Mouse (Mus musculus) kidney, postnatal 36 days (tissue): Measurements from ENCODE around the gene Ubtd2.
A peak's percentile ranks its signal among the peaks of the same experiment; 100 is the strongest.

Source experiments
- DNase-seq, 2 experiments: peaks; one replicate each; pipeline ENCODE4 v3.0.0; 2021 to 2022; ENCODE audit warnings: mixed read lengths in 2 of 2

The Ubtd2 gene

DNA sequence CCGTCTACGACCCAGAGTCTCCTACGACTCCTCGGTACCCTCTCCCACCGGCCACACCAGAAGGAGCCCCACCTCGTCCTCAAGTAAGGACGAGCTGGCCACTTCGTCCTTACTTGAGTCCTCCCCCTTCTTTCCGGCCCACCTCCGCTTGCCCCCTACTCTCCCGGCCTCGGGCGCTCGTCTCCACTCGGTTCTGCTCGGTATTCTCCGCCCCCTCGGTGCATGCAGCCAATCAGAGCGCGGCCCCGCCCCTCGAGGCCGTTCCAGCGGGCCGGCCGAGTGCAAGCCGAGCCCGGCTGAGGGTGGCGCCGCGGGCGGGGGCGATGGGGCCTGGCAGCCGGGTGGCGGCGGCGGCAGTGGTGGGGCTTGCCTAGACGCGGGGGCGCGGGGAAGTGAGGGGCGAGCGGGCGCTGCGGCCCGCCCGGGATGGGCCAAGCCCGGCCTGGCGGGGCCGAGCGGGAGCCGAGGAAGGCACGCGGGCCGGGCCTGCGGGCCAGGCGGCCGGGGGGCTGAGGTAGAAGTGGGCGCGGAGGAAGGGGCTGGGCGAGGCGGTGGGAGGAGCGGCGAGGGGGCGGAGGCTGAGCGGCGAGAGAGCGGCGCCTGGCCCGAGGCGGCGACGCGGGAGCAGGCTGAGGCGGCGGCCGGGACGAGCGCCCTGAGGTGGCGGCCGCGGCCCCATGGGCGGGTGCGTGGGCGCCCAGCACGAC is at the start of gene Ubtd2:
Gene Ubtd2, plus strand, starts transcription at position 571 of the 707 bp plus-strand sequence.
- peak; percentile 97 to 99 for DNase-seq

DNA sequence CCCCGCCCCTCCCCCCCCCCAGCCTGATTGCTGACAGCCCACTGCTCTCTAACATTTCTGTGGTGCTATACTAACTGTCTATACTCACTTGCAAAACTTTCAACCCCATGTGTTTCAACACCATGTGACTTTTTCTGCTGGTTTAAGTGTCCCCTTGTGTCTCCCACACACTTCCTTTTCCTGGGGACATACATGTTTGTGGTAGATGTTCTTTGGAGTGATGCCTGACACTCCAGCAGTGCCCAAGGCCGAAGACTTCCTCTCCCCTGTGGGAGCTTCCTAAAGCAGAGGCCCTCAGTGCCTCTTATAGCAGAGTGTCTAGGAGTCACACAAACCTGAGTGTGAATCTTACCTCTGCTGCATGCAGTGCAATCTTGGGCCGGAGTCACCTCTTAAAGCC is 47.3 kb upstream of the Ubtd2 start:
- DNase-seq = no peak

DNA sequence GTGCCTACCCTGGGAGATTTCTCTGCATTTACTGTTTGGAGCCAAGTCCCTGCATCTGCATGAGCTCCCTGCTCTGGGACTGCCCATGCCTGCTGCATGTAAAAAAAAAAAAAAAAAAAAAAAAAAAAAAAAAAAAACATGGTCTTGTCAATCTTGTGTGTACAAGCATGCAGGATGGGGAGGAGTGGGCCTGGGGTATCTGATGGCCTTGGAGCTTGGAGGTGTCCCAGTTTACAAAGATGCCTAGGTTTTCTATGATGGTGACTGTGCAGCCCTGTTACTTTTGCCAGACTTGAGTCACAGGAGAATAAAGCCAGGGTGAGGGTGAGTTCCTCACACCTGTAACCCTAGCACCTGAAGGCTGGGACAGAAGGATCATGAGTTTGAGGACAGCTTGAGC is 46.1 kb upstream of the Ubtd2 start:
- DNase-seq = no peak

DNA sequence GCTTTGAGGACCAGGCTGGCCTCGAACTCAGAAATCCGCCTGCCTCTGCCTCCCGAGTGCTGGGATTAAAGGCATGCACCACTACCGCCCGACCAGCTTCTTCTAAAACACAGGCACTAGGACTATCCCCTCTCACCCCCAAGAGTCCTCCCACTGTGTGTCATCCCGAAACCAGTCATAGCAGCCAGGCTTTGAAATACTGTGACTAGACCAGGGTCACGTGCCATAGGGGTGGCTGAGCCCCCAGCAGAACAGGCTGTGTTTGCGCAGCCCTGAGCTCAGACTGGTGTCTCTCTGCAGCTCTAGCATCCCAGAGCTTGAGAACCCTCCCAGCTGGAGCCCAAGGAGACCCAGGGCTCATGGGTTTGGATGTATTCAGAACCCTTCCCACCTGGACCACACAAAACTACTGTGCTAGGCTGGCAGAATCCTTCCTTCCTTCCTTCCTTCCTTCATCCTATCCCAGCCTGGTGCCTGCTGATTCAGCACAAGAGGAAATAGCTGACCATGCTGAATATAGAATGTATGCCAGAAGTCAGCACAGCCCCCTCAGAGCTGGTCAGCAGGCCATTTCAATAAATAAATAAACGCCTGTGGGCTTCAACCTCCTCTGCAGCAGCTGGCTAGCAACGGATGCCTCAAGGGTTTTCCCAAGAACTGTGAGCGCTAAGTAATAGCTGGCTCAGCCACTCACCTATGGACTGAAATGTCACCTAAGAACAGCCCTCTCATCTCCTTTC is 45.2 kb upstream of the Ubtd2 start:
- DNase-seq = no peak

DNA sequence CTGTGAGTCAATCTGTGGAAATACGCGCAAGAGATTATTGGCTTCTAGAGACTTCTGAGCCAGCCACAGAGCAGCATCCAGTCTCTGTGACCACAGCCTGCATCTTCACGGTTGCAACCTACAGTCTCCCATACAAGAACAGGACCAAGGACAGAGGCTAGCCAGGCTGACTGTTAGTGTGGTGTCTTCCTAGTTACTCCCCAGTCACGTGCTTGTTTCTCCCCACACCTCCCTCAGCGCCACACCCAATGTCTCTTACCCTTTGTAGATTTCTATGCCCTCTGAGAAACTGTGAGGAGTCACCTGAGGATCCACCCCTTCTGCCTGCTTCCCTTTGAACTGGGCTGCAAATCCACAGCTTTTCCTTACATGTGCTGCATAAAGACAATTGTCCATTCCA is 35.2 kb upstream of the Ubtd2 start:
- no peak for DNase-seq

DNA sequence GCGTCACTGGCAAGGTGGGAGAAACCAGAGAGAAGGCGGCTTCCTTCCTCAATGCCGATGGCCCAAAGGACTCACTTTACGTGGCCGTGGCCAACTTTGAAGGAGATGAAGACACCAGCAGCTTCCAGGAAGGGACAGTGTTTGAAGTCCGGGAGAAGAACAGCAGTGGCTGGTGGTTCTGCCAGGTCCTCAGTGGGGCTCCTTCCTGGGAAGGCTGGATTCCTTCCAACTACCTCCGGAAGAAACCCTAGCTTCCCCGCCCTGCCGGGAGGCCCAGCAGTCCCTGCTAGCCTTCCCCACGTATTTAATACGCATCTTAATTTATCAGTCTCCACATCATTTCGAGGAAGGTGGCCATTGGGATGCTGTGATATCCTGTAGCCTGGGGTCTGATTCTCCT is 31.9 kb upstream of the Ubtd2 start:
- no peak for DNase-seq

DNA sequence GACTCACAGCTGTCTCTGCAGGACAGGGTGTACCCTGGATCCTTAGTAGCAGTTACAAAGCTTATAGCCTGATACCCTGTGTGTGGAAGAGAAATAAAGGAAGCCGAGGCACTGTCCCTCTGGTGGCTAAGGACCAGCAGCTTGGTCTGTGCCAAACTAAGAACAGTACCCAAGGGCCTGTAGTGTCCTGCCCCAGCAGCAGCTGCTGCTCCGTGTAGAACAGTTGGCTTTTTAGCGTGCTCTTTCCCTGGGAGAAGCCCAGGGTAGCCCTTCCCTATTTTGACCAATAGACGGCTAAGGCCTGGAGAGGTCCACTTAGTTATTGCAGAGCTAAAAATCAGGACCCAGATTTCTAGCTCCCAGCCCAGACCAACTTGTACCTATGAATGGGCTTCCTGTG is 30.6 kb upstream of the Ubtd2 start:
- no peak for DNase-seq

DNA sequence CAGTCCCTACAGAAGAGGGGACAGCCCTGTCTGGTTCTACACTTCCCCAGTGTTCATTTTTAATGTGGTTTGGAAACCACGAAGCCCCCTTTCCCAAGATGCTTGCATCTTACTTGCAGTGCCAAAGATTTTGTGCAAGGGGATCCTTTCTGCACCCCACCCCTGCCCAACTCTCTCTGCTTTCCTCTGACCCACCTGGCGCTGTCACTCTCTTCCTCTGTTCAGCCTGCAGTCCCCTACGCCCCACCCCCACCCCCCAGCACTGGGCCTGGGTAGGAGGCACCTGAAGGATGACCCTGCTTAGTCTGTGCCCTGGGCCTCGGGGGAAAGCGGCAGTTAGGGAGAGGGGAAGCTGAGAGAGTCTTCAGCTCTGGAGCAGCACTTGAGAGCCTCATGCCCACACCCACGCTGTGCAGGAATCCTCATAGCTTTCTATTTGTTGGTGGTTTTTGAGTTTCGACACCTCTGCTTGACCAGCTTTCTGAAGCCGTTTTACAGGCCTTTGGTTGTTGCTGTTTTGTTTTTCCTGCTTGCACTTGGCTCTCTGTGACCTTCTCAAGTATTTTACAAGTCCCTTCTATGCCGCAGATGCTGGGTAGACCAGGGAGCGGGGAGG is 30.0 kb upstream of the Ubtd2 start:
- no peak for DNase-seq

DNA sequence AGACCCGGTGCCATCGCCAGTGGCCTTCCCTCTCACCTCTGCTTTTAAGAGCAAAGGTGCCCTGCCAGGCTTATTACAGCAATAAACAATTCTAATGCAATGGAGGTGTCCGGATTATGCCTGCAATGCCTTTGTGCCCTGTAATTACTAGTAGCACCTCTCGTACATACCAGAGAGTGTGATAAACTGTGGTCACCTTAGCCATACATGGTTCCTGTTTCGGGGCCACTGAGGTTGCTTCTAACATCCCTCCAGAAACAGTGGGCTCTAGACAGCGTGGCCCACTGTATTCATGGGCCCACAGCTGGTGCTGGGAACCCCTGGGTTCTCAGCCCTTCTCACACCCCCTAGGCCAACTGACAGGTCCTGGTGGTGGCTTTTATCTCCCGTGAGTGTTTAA is 27.6 kb upstream of the Ubtd2 start:
- no peak for DNase-seq

DNA sequence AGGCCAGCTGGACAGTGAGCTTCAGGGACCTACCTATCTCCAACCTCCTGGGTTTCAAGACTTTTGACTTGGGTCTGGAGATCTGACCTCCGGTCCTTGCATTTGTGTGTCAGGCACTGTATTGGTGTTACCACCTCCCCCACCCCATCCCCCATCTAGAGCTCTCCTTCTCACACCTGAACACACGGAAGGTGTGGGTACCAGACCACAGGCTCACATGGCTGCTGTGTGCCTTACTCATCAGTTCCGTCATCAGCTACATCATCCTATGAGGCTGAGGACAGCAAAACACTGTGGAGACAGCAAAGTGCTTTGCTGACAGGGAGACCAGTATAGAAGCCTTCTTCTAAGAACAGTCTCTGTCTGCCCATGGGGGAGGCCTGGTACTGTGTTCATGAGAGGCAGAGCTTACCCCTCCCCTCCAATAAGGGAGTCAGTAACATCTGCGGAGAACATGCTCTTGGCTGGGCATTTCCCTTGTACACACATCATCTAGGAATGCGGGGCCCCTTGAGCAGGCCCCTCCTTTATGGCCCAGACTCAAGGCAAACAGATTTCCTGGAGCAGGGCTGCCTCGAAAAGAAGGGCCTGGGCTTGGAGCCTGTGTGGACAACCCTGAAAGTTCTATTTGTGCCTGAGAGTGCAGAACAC is 19.6 kb upstream of the Ubtd2 start:
- DNase-seq = peak; percentile 19 to 50

DNA sequence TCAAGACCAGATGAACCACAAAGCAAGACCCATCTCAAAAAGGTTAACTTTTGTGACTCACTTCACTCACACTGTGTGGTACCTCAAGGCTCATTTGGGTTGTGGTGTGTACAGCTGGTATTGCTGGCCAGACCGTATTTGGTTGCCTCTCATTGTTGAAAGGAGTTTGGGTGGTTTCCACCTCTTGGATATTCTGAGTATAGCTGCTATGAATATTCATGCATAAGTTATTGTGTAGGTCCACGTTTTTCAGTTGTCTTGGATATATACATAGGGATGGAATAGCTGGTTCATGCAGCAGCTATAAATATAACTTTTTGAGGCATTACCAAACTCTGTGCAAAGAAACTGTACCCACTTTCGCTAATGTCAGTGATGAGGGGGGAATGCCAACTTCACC is 12.6 kb upstream of the Ubtd2 start:
- no peak for DNase-seq

DNA sequence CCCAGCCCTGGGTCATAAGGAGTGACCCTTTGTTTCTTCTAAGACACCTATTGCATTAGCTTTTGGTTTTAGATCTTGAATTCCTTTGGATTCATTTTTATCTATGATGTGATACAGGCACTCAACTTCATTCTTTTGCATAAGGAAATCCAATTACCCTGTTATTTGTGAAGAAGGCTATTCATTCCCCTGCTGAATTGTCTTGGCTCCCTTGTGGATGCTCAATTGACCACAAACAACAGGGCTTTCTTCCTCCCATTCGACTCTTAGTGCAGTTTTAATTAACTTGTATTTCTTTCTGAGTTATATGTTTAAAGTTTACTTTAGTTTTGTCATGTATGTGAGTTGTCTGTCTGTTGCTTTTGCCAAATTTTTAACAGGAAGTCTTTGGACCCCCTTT is 10.9 kb upstream of the Ubtd2 start:
- DNase-seq = no peak

DNA sequence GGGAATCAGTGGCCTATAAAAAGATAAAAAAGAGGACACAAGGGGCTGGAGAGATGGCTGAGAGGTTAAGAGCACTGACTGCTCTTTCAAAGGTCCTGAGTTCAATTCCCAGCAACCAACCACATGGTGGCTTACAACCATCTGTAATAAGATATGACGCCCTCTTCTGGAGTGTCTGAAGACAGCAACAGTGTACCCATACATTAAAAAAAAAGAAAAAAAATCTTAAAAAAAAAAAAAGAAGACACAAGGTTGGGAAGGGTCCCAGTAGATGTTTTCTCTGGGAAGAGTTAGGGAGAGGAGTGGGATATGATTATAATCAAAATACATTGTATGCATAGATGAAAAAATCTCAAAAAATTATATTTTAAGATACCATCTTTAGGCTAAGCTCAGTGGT is 10.0 kb upstream of the Ubtd2 start:
- no peak for DNase-seq

DNA sequence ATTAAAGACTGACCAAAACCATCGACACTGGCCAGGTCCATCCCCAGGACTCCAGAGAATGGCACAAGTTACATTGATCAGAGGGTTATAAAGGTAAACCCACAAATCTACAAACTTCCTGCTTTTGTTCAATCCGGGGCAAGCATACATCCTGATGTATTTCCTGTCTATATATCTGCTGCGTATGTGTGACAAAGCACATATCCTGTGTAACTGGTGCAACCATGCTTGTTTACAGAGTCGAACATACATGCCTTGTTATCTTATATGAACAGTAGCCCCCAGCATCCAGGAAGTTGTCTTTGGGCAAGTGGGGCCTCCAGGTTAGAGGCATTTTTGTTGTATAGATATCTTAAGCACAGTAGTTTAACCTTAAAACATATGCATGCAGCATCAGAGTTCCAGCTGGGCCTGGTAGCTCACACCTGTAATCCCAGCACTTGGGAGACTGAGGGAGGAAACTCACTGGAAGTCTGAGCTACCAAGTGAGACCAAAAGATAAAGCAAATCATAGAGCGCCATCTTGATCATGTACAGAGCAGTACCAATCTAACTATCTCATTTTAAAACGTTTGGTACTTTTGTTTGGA is 9.4 kb upstream of the Ubtd2 start:
- DNase-seq = no peak

DNA sequence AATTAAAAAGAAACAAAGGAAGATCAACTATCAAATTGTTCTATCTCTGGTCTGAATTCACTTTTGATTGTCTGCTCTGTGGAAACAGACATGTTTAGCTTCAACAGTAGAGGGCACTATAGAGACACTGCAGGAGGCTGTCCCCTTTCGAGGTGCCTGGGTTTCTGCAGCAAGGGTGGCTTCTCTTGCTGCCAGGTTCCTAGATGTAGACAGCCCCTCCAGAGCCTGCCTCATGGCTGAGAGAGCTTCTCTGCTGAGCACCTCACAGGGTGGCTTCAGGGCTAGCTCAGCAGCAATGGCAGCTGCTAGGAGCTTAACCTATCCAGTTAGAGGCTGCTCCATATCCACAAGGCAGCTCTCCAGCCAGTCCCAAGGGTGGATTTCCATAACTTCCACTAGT is 5.0 kb upstream of the Ubtd2 start:
- DNase-seq = peak; percentile 50 to 63

DNA sequence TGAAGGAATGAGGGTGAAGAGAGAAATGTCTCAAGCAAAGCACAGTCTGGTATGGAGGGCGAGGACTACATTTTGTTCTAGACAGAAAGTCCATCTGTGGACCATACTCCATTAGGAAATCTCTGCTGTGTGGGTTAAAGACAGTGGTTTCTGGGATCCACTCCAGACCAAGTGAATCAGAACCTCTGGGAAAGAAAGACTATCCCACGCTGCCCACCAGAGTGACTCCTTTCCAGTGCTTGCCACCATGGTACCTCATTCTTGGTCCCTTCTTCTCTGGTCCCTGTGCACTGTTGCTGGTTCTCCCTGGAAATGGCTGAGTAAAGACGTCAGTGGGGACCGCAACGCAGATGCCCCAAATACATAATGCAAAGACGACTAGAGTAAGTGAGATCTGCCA is 3.9 kb upstream of the Ubtd2 start:
- no peak for DNase-seq

DNA sequence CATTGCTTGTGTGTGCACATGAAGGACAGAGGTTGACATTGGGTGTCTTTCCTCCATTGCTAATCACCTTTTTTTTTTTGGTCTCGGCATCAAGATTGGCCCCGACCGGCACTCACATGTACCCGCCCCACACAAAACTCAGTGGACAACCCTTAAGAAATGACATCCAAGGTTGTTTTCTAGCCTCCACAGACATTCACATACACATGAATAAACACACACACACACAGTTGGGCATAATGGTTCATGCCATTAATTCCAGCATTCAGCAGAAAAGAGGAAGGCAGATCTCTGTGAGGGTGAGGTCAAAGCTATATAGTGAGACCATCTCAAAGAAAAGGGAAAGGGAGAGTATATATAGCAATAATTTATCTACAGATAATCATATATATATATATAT is 2.4 kb upstream of the Ubtd2 start:
- DNase-seq = no peak

DNA sequence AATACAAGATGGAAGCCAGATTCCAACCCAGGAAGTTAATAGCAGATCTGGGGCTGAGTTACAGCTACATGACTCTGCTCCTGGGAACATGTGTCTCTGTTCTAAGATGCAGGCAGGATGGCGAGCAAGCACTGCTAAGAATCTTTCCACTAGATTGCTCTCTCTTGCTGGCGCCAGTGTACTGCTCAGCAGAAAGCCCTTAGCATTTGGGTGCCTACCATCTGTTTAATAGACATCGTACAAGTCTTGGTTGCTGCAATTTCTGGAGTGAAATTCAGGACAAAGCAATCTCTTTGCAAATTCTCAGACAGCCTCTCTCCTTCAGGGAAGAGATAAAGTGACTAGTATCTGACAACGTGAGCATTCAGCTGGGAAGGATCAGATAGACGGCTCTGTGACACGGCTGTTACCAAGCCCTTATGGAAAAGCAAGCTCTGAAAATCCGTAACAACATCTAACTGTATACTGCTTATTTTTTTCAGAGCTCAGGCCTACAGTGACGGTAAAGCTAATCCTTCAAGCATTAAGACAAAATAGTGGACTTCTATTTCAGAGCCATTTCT is 1.7 kb upstream of the Ubtd2 start:
- DNase-seq = no peak

DNA sequence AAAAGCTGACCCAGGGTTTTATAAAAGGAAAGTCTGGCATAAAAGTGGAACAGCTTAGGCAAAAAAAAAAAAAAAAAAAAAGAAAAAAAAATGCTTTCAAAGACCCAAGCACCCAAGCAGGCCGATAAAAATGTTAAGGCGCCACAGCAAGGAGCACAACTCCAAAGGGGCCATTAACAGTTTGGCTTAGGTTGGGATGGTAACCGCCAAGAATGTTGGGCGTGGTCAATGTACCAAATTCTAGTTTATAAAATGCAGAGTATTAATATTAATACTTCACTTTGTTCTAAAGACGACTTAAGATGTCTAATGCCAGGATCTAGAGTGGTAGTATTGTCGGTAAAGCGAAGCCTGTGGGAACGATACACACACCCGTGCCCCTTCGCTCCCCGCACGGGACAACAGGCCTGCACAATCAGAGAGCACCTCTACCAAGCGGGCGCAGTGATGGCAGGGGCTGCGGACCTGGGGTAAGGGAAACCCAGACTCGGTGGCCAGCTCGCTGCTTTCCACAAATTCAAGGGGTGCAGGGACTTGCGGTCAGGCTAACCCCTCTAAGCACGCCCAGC is 855 bp upstream of the Ubtd2 start:
- DNase-seq = no peak

DNA sequence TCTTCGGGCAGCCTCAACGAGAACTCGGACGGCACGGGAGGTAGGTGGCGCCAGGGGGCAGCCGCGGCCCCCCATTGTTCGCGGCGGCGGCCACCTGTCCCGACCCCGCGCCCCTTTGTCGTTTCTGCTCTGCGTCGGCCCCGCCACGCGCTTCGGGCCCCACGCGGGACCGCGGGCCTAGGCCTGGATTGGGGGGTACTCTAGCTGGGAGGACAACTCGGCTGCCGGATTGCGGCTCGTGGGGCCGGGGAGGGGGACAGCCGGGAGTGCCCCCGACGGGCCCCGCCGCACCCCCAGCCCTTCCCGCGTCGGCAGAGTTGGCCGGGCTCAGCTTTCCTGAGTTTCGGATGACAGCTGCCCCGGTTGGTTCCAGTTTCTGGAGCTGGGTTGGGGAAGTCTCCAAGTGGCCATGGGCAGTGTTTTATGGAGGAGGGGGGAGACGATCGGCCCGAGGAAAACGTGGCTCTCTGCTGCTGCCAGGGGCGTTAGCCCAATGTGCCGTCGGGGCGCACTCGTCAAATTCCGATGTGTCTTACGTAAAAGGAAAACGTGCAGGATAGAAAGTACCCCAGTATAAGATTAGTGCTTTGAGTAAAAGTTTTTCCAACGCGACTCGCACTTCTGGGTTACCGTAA is 454 bp downstream of the Ubtd2 start:
- DNase-seq = peak; percentile 12 to 42

DNA sequence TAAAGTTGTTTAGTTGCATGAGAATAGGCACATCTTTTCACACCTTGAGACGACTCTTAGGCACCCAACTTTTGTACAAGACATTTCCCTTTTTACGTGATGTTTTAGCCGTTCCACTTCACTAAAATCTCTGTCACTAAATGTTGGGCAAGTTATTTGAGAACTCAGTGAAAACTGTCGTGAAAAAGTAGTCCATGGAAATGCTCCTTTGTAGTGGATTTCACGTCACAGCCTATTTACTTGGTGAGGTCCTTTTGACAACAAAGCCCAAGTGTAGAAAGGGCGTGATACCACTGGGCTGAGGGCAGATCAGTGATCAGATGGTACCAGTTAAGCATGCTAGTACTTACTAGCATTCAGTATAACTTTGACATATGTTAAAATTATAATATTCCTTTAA is 1.2 kb downstream of the Ubtd2 start:
- no peak for DNase-seq

DNA sequence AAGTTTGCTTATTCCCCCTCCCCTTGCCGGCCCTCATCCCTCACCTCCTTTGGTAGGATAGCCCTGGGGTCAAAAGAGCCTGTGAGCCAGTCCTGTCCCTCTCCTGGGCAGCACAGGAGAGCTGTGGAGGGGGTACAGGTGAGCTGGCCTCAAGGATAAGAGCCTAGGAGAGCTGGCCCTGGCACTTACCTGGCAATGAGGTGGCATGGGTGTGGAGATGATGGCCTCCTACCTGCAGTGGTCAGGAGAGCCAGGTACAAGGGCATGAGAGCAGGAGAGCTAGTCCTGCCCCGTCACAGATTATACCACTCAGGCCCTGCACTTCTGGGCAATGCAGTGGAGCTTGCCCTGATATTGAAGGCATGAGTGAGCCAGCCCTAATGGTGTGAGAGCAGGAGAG is 9.1 kb downstream of the Ubtd2 start:
- DNase-seq = no peak
